Mouse (Mus musculus): Measurements from ENCODE around the gene Arhgef40.

Arhgef40 gene

GRCm38 (mm10) chr14:52003981-52004495, 19.5 kb downstream of the Arhgef40 start:
- peak; percentile 58 to 62 for DNase-seq (ENCODE audit: low spot score in 2 of 2)

- no peak for DNase-seq (ENCODE audit: low spot score in 2 of 2)
These were observed 20.6 kb downstream of the Arhgef40 start for GRCm38 (mm10) chr14:52005141-52005540.

- DNase-seq (ENCODE audit: low spot score in 2 of 2) = no peak
These were observed 21.1 kb downstream of the Arhgef40 start for GRCm38 (mm10) chr14:52005616-52006015.

- DNase-seq (ENCODE audit: low spot score in 2 of 2) = no peak
These were observed 21.7 kb downstream of the Arhgef40 start for GRCm38 (mm10) chr14:52006241-52006640.

- DNase-seq (ENCODE audit: low spot score in 2 of 2) = no peak
These were observed 22.3 kb downstream of the Arhgef40 start for GRCm38 (mm10) chr14:52006771-52007170.

GRCm38 (mm10) chr14:52008321-52009203, 24.0 kb downstream of the Arhgef40 start:
- DNase-seq (ENCODE audit: low spot score in 2 of 2) = peak; percentile 88 to 93

GRCm38 (mm10) chr14:52009361-52009760, 24.8 kb downstream of the Arhgef40 start:
- no peak for DNase-seq (ENCODE audit: low spot score in 2 of 2)

- no peak for DNase-seq (ENCODE audit: low spot score in 2 of 2)
These were observed 25.3 kb downstream of the Arhgef40 start for GRCm38 (mm10) chr14:52009841-52010240.

GRCm38 (mm10) chr14:52010446-52011111, 26.1 kb downstream of the Arhgef40 start:
- DNase-seq (ENCODE audit: low spot score in 2 of 2) = no peak

- no peak for DNase-seq (ENCODE audit: low spot score in 2 of 2)
These were observed 27.2 kb downstream of the Arhgef40 start for GRCm38 (mm10) chr14:52011683-52012082.

GRCm38 (mm10) chr14:52012085-52012484, 27.6 kb downstream of the Arhgef40 start:
- no peak for DNase-seq (ENCODE audit: low spot score in 2 of 2)

GRCm38 (mm10) chr14:52012553-52012952, 28.0 kb downstream of the Arhgef40 start:
- DNase-seq (ENCODE audit: low spot score in 2 of 2) = no peak

GRCm38 (mm10) chr14:52013021-52013610, 28.6 kb downstream of the Arhgef40 start:
- no peak for DNase-seq (ENCODE audit: low spot score in 2 of 2)

- DNase-seq (ENCODE audit: low spot score in 2 of 2) = no peak
These were observed 29.3 kb downstream of the Arhgef40 start for GRCm38 (mm10) chr14:52013771-52014219.

GRCm38 (mm10) chr14:52014271-52014760, 29.8 kb downstream of the Arhgef40 start:
- no peak for DNase-seq (ENCODE audit: low spot score in 2 of 2)

- DNase-seq (ENCODE audit: low spot score in 2 of 2) = no peak
These were observed 30.3 kb downstream of the Arhgef40 start for GRCm38 (mm10) chr14:52014761-52015311.

- DNase-seq (ENCODE audit: low spot score in 2 of 2) = no peak
These were observed 31.1 kb downstream of the Arhgef40 start, which contains the start of gene Tmem253 for GRCm38 (mm10) chr14:52015445-52016100. TSS of gene Tmem253 (plus strand) at chr14:52015658.

GRCm38 (mm10) chr14:52016625-52017405, 32.3 kb downstream of the Arhgef40 start:
- DNase-seq (ENCODE audit: low spot score in 2 of 2) = no peak

- DNase-seq (ENCODE audit: low spot score in 2 of 2) = no peak
These were observed 33.1 kb downstream of the Arhgef40 start for GRCm38 (mm10) chr14:52017662-52018061.
